Mouse (Mus musculus) lung, adult 2 months (tissue): ENCODE measurements around the gene Vgll4. TPM values are rescaled to one million over a fixed set of nuclear protein-coding genes. Genes with fewer than 3 reads are reported as not detected.
A peak's percentile ranks its signal among the peaks of the same experiment; 100 is the strongest.
"Not testable (repeated sequence)": the region's sequence is repeated elsewhere in the genome, so short reads cannot be mapped to it uniquely, and the experiment has no call there.

ENCODE experiments used
- DNase-seq: peaks from one replicate; pipeline ENCODE4 v3.0.0; 2022
- H3K4me1 ChIP-seq: fragments of 200-500 bp; 2 replicates; pipeline ENCODE4 v1.6.1; 2011; ENCODE audit warnings: low read length; ENCODE audit not compliant: control insufficient read depth, insufficient read depth
- H3K4me3 ChIP-seq: fragments of 200-500 bp; replicated peaks from 2 replicates; pipeline ENCODE3; 2011; ENCODE audit warnings: low read depth, mild to moderate bottlenecking, control low read depth, low read length; ENCODE audit errors: extremely low read depth
- CTCF ChIP-seq: fragments of 200-500 bp; IDR thresholded peaks from 2 replicates; pipeline ENCODE4 v1.5.1; 2011; ENCODE audit warnings: mild to moderate bottlenecking, low read length, control low read depth; ENCODE audit not compliant: insufficient read depth
- POLR2A ChIP-seq: fragments of 200-500 bp; IDR thresholded peaks from 2 replicates; pipeline ENCODE4 v1.6.1; 2011; ENCODE audit warnings: low read depth, mild to moderate bottlenecking, control low read depth, low read length, borderline replicate concordance; ENCODE audit errors: extremely low read depth
- WGBS: fragments of 180-500 bp; shearing (Covaris S2); methylation state at CpG from one replicate; pipeline ENCODE4 v1.1.7; 2018; 5-methylcytosine and 5-hydroxymethylcytosine counted together
- polyA plus RNA-seq: library from polyadenylated mRNA; depleted of rRNA; stranded (reverse); fragments of >200 nt; gene quantifications from 2 replicates; pipeline ENCODE4 v1.2.3, GENCODE M21; 2012

The Vgll4 gene
- polyA plus RNA-seq, 1 experiment: 80.8 TPM

GRCm38 (mm10) chr6:114892363-114892762 lies 77.4 kb downstream of the Vgll4 start:
- H3K4me3 ChIP-seq: no peak overlapping the region
- TF ChIP-seq CTCF: no peak
- TF ChIP-seq POLR2A: no peak
- H3K4me1 ChIP-seq: peaks cover 63% of the 10 kb centered on the region
- DNase-seq: peak; percentile 36
- 25% methylated on average over 6 of the region's 6 CpGs for WGBS

DNA sequence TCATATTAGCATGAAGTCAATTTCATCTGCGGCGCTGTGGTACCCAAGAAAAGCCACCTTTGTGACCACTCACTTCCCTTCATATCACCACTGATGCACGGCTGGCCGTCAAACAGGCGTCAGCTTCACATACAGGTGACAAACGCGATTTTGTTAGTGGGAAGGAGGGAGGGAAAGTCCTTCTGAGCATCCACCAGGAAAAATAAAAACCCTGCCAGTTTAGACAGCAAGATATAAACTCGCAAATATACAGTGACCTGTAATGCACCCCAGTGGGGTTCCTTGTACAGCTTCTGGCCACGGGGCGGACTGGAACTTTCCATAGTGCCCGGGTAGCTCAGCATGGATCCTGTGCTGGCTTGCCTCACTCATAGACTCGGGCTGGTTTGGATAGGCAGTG lies 78.0 kb downstream of the Vgll4 start:
- peaks cover 66% of the 10 kb centered on the region for H3K4me1 ChIP-seq
- H3K4me3 ChIP-seq: no peak overlapping the region
- DNase-seq: no peak
- no peak for TF ChIP-seq CTCF
- TF ChIP-seq POLR2A: no peak
- 54% methylated on average over 12 of the region's 12 CpGs for WGBS

DNA sequence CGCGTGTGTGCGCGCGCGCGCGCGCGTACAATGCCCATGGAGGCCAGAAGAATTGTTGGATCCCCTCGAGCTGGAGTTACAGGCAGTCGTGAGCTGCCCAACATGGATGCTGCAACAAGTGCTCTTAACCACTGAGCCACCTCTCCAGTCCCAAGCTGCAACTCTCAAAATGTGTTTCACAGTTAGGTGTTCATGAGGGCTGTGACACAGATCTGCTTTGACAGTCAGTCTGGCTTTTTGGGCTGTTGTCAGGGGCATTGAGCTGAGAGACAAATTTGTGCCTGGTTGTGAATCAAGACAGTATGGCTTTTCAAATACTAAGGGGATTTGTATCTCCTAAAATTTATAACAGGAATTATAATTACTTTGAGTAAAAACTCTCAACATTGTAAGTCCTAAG lies 78.5 kb downstream of the Vgll4 start:
- peaks cover 65% of the 10 kb centered on the region for H3K4me1 ChIP-seq
- DNase-seq: no peak
- WGBS: 81% methylated on average over 12 of the region's 12 CpGs
- TF ChIP-seq POLR2A: no peak
- TF ChIP-seq CTCF: no peak
- H3K4me3 ChIP-seq: no peak overlapping the region

DNA sequence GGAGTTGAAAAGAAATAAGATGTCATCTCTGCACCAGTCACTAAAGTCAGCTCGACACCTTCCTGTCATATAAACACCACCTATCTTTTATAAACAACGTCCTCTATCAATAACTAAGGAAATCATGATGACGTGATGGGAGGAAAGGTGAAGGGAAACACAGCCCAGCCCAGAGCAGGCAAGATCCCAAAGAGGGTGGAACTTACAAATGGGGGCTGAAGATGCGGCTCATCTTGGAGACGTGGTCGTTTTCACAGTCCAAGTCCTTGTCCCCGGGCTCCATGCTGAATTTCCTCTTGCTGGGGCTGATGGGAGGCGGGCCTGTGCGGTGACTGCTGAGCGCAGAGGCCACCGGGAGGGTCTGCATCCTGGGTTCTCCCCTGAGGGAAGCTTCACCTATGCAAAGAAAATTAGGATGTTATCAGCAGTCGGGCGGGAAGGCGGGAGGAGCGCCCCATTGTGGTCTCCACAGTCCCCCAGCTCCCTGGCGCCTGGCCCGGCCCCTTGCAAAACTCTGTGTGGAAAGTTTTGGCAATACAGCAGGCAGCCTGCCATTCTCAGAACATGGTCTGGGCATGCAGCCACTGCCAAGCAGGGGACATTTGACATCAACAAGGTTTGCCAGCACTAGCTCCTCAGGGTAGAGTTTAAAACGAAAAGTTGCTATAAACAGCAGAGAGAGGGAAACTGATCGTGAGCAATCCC lies 79.2 kb downstream of the Vgll4 start:
- peak; percentile 91 for DNase-seq
- 18% methylated on average over 19 of the region's 19 CpGs for WGBS
- Histone ChIP-seq H3K4me3 (no peak overlapping the region), H3K4me1 (peaks cover 67% of the 10 kb centered on the region)
- TF ChIP-seq POLR2A: no peak
- no peak for TF ChIP-seq CTCF

DNA sequence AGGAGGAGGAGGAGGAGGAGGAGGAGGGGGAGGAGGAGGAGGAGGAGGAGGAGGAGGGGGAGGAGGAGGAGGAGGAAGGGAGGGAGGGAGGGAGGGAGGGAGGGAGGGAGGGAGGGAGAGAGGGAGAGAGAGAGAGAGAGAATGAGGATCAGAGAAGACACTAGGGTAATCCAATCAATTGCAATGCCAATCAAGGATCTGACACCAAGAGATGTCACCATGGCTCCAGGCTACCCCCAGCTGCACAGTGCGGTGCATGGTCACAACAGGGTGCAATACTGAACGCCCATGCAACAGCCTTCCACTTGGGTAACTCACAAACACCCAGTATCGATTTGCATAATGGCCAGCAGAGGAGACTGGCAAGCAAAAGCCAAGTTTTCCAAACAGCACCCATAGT lies 79.8 kb downstream of the Vgll4 start:
- WGBS: 44% methylated on average over 3 of the region's 3 CpGs
- not testable (repeated sequence) for DNase-seq
- peaks cover 64% of the 10 kb centered on the region for H3K4me1 ChIP-seq

GRCm38 (mm10) chr6:114888922-114889321 lies 80.9 kb downstream of the Vgll4 start:
- TF ChIP-seq CTCF (peak; percentile 40; the same call in 1 of the 2 replicates), POLR2A (no peak)
- DNase-seq: peak; percentile 69
- Histone ChIP-seq H3K4me1 (peaks cover 57% of the 10 kb centered on the region), H3K4me3 (no peak overlapping the region)
- WGBS: 32% methylated on average over 13 of the region's 13 CpGs

More for the DNA sequence above, 79.8 kb downstream of the Vgll4 start:
- not testable (repeated sequence) for H3K4me3 ChIP-seq

DNA sequence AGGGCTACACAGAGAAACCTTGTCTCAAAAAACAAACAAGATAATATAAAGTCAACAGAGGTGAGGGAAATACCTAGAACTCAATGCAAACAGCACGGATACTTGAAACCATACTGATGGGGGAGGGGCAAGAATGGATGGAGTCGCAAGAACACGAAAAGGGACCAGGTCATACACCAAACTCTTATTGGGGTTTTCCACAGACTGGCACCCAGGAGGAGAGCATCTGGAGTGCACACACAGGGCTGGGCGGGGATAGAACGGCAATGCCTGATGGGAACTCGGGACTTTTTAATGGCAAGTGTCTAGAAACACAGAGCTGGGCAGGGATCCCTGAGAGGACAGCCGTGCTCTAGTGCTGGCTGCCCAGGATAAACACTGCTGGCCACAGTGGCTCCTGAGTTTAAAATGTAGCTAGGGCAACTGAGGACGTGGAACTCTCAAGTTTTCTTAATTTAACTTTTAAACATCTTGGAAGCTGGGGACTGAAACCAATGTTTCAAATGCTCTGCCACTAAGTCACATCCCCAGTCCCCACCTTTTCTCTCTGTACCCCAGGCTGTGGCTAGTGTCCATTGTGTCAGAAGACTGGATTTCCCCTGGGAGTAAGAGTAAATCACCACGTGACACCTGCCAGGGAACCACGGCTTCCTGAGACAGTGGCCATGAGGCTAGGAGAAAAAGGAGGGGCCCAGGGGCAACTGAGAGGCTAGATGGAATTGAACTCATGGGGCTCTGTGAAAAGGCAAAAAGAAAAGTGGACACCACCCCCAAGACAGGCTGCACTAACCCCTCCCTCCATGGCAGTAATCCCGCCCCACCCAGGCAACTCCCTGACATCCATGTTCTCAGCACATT lies 83.1 kb downstream of the Vgll4 start:
- no peak for DNase-seq
- Histone ChIP-seq H3K4me1 (peaks cover 49% of the 10 kb centered on the region), H3K4me3 (no peak overlapping the region)
- WGBS: 43% methylated on average over 11 of the region's 11 CpGs
- TF ChIP-seq CTCF: no peak
- no peak for TF ChIP-seq POLR2A

DNA sequence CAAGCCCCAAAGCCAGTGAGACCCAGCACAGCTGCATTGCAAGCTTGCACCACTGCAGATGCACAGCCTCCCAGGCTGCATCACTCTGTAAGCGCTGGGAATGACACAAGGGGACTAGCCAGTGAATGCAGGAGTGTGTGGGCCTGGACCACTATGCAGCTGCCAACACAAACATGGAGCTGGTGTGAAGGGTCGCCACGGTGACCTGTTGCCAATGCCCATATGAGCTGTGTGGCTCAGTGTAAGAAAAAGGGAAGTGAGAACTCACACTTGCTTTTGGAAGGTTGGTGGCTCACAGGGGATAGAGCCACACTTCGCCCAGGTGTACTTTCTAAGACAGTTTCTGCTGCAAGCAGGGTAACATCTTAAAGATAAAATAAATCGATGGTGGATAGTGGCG lies 83.8 kb downstream of the Vgll4 start:
- no peak for DNase-seq
- peaks cover 44% of the 10 kb centered on the region for H3K4me1 ChIP-seq
- no peak for TF ChIP-seq CTCF
- TF ChIP-seq POLR2A: no peak
- WGBS: 76% methylated on average over 6 of the region's 6 CpGs
- H3K4me3 ChIP-seq: no peak overlapping the region

DNA sequence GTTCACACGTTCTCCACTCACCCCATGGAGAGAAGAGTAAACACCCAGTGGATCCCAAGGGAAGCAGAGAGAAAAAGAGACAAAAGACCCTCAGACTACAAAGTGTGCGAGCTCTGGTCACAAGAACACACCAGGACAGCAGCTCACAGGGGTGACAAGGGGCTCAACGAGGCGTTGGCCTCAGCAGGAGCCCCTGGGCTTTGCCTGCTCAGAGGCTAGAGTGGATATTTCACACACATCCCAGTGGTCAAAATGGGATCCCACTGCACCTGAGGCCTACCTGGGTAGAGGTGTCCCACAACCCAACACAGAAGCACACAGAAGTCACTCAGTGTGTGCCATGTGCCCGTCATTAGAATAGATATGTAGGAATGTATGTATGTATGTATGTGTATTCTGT lies 84.7 kb downstream of the Vgll4 start:
- WGBS: 78% methylated on average over 5 of the region's 5 CpGs
- TF ChIP-seq CTCF: no peak
- no peak for TF ChIP-seq POLR2A
- DNase-seq: no peak
- Histone ChIP-seq H3K4me3 (no peak overlapping the region), H3K4me1 (peaks cover 40% of the 10 kb centered on the region)
